Mouse (Mus musculus): ENCODE measurements around the gene Dab2ip.

GRCm38 (mm10) chr2:35677855-35678254 lies 119.8 kb downstream of the Dab2ip start:
- no peak for TF ChIP-seq EP300 (IDR thresholded peaks at IDR 0.05; ENCODE audit: low read depth)
- TF ChIP-seq CTCF (IDR thresholded peaks at IDR 0.05; ENCODE audit: low read depth), result no peak
